Mouse (Mus musculus) hindbrain, embryonic 15.5 days (tissue): ENCODE results near the gene Klhl21. TPM values are rescaled to one million over a fixed set of nuclear protein-coding genes. Genes with fewer than 3 reads are reported as not detected.

Experiments used
- ATAC-seq: fragments of 200-750 bp; cut with Nextera tagmentation; 2 replicates; pipeline ENCODE4 v1.8.0; 2017; ENCODE audit warnings: low read depth, moderate number of reproducible peaks, moderate TSS enrichment; ENCODE audit not compliant: low FRiP score
- H3K27ac ChIP-seq: fragments of 300-500 bp; sonication (generic); replicated peaks from 2 replicates; pipeline ENCODE4 v1.5.1; 2015; ENCODE audit warnings: mild to moderate bottlenecking, inconsistent platforms
- H3K27me3 ChIP-seq: fragments of 300-500 bp; sonication (generic); 2 replicates; pipeline ENCODE4 v1.6.1; 2015; ENCODE audit warnings: control low read depth, inconsistent platforms
- H3K36me3 ChIP-seq: fragments of 300-500 bp; sonication (generic); 2 replicates; pipeline ENCODE4 v1.6.1; 2015; ENCODE audit warnings: control low read depth, inconsistent platforms
- H3K4me1 ChIP-seq: fragments of 300-500 bp; sonication (generic); replicated peaks from 2 replicates; pipeline ENCODE4 v1.6.1; 2015; ENCODE audit warnings: control low read depth, inconsistent platforms
- H3K4me2 ChIP-seq: fragments of 300-500 bp; sonication (generic); 2 replicates; pipeline ENCODE4 v1.6.1; 2015; ENCODE audit warnings: moderate library complexity, mild to moderate bottlenecking, inconsistent platforms
- H3K4me3 ChIP-seq: fragments of 300-500 bp; sonication (generic); 2 replicates; pipeline ENCODE4 v1.5.1; 2015; ENCODE audit warnings: mild to moderate bottlenecking, inconsistent platforms
- H3K9ac ChIP-seq: fragments of 300-500 bp; sonication (generic); 2 replicates; pipeline ENCODE4 v1.6.1; 2015; ENCODE audit warnings: inconsistent platforms
- H3K9me3 ChIP-seq: fragments of 300-500 bp; sonication (generic); 2 replicates; pipeline ENCODE4 v1.6.1; 2016; ENCODE audit warnings: control low read depth, inconsistent platforms
- WGBS: fragments of 180-500 bp; shearing (Covaris S2); methylation state at CpG from one replicate; pipeline ENCODE4 v1.1.7; 2015; 5-methylcytosine and 5-hydroxymethylcytosine counted together
- polyA plus RNA-seq: library from polyadenylated mRNA; unstranded; fragments of >200 nt; fragmentation: Nextera tagmentation; extraction: Ambion mirVana; gene quantifications from 2 replicates; pipeline ENCODE4 v1.2.1, GENCODE M21; 2015

Gene Klhl21
- polyA plus RNA-seq, 1 experiment from 2014 or later: 5.4 TPM

DNA sequence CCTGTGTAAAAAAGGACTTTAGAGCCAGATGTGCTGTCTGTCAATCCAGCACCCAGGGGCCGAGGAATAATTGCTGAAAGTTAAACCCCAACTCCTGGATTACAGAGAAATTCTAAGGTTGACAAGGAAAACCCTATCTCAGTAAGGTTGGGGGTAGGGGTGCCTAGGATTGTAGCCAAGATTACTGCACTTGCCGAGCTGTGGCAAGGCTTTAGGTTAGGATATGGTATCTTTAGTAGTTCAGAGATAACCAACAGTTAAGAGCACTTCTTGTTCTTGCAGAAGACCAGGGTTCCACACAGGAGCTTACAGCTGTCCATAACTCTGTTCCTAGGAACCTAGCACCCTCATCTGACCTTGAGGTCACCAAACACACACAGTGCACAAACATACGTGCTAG is 10.9 kb upstream of the Klhl21 start:
- H3K27me3 ChIP-seq: no peaks in the 10 kb centered on the region
- ATAC-seq: no peak
- H3K4me3 ChIP-seq: 0 out of 2 replicates have a peak overlapping the region, but pooled peaks have one; percentile 99
- H3K9me3 ChIP-seq: no peaks in the 10 kb centered on the region
- H3K4me2 ChIP-seq: peak overlapping the region; percentile 87
- peaks cover 25% of the 10 kb centered on the region for H3K4me1 ChIP-seq
- no peaks in the 10 kb centered on the region for H3K36me3 ChIP-seq
- 81% methylated on average over 3 of the region's 3 CpGs for WGBS
- no peak overlapping the region for H3K27ac ChIP-seq
- no peak overlapping the region for H3K9ac ChIP-seq

DNA sequence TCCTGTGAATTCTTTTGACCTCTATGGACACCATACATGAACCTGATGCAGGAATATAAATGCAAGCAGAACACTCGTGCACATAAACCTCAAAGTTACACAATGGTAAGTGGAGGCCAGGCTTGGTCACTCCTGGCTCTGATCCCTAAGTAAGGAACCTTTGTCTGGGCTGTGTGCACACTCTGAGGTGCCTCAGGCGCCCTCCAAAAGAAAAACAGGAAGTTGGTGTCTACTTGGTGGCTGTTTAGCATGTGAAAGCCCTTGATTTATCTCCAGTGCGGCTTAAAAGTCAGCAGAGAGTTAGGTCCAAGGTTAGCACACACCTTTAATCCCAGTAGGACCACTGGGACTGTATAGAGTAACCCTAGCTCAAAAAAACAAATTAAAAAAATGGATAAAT is 9.1 kb upstream of the Klhl21 start:
- H3K36me3 ChIP-seq: no peaks in the 10 kb centered on the region
- H3K27me3 ChIP-seq: no peaks in the 10 kb centered on the region
- H3K9ac ChIP-seq: no peak overlapping the region
- peaks cover 13% of the 10 kb centered on the region for H3K4me1 ChIP-seq
- no peak overlapping the region for H3K27ac ChIP-seq
- no peaks in the 10 kb centered on the region for H3K9me3 ChIP-seq
- H3K4me3 ChIP-seq: no peak overlapping the region
- no peak overlapping the region for H3K4me2 ChIP-seq
- 78% methylated on average over 3 of the region's 3 CpGs for WGBS
- no peak for ATAC-seq

DNA sequence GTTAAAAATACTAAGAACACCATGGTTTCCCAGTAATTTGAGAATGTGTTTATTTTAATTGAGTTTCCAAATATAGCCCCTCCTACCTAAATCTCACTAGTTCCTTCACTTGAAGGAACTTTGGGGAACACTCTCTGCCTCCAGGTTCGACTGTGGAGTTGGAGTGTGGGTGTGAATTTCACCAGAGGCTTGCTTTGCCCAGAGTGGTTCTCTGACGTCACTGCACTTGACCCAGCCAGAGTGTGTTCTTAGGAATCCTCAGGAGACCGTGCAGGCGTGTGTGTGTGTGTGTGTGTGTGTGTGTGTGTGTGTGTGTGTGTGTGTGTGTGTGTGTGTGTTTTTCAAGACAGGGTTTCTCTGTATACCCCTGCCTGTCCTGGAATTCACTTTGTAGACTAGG is 7.7 kb upstream of the Klhl21 start:
- Histone ChIP-seq H3K9me3 (no peaks in the 10 kb centered on the region), H3K4me3 (no peak overlapping the region), H3K4me1 (peaks cover 10% of the 10 kb centered on the region), H3K27ac (no peak overlapping the region), H3K4me2 (no peak overlapping the region), H3K27me3 (no peaks in the 10 kb centered on the region), H3K9ac (no peak overlapping the region), H3K36me3 (no peaks in the 10 kb centered on the region)
- 53% methylated on average over 4 of the region's 4 CpGs for WGBS
- no peak for ATAC-seq

GRCm38 (mm10) chr4:152001335-152001734 is 7.3 kb upstream of the Klhl21 start:
- ATAC-seq: no peak
- Histone ChIP-seq H3K36me3 (no peaks in the 10 kb centered on the region), H3K9ac (no peak overlapping the region), H3K4me2 (no peak overlapping the region), H3K4me1 (peaks cover 10% of the 10 kb centered on the region), H3K27me3 (peaks cover 2% of the 10 kb centered on the region), H3K9me3 (no peaks in the 10 kb centered on the region), H3K27ac (no peak overlapping the region), H3K4me3 (no peak overlapping the region)
- 69% methylated on average over 4 of the region's 4 CpGs for WGBS

- no peak overlapping the region for H3K4me3 ChIP-seq
- no peak overlapping the region for H3K9ac ChIP-seq
- H3K4me2 ChIP-seq: no peak overlapping the region
- peaks cover 9% of the 10 kb centered on the region for H3K27me3 ChIP-seq
- WGBS: 91% methylated on average over 3 of the region's 3 CpGs
- no peak overlapping the region for H3K27ac ChIP-seq
- no peak for ATAC-seq
- H3K9me3 ChIP-seq: no peaks in the 10 kb centered on the region
- no peaks in the 10 kb centered on the region for H3K36me3 ChIP-seq
- H3K4me1 ChIP-seq: peaks cover 10% of the 10 kb centered on the region
These were observed 6.5 kb upstream of the Klhl21 start for GRCm38 (mm10) chr4:152002063-152002462.

- Histone ChIP-seq H3K9me3 (no peaks in the 10 kb centered on the region), H3K27me3 (peaks cover 23% of the 10 kb centered on the region), H3K9ac (no peak overlapping the region), H3K36me3 (no peaks in the 10 kb centered on the region), H3K27ac (no peak overlapping the region), H3K4me2 (no peak overlapping the region), H3K4me3 (no peak overlapping the region), H3K4me1 (peaks cover 34% of the 10 kb centered on the region)
- WGBS: 78% methylated on average over 6 of the region's 6 CpGs
- no peak for ATAC-seq
These were observed 2.5 kb upstream of the Klhl21 start for GRCm38 (mm10) chr4:152006137-152006536.

DNA sequence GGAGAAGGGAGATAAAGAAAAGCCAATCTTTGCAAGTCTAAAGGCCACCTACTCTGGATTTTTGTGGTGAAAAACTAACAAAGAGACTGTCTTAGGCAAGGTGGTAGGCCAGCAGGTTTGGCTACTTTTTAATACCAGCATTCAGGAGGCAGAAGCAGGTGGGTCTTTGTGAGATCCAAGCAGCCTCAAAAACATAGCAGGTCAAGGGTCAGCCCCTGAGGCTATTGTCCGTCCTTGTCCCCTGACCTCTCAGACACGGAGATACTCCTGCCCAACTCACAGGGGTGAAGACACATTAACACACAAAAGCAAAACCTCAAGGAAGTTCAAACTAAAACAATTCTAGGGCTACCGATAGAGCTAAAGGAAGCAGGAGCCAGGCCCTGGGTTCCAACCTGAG is 1.8 kb upstream of the Klhl21 start:
- ATAC-seq: no peak
- Histone ChIP-seq H3K4me2 (no peak overlapping the region), H3K27ac (no peak overlapping the region), H3K9me3 (no peaks in the 10 kb centered on the region), H3K9ac (no peak overlapping the region), H3K27me3 (peaks cover 23% of the 10 kb centered on the region), H3K36me3 (no peaks in the 10 kb centered on the region), H3K4me3 (no peak overlapping the region), H3K4me1 (peaks cover 38% of the 10 kb centered on the region)
- 18% methylated on average over 3 of the region's 3 CpGs for WGBS

DNA sequence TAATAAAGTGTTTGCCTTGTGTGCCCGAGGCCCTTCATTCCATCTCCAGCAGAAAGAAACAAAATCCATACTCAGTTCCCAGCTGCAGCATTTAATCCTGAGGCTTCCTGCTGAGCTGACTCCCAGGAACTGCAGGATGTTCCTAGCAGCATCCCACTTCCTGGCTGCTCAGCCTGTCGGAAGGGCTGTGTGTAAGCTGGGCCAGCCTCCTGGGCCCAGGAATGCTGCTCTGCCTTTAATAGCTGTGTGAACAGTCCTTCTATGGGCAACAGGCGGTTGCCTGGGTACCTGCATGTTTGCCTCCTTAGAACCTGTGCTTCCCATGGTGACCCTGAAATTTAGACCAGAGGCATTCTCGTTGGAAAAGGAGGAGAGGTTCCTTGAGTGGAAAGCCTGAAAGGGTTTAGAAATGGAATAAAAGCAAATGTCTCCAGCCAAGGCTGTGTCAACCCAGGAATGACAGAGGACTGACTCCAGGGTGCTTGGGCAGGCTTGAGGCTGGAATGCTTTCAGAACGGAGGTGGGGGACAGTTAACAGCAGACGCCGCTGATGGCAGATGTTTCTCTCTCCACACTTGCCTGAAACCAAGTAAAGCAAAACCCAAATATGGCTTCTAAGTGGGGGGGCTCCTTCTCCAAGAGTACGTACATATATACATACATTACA is 989 bp upstream of the Klhl21 start:
- WGBS: 5% methylated on average over 8 of the region's 8 CpGs
- H3K27ac ChIP-seq: peak overlapping the region; percentile 80; the same call in 1 of the 2 replicates
- peak overlapping the region; percentile 99 for H3K4me2 ChIP-seq
- H3K9me3 ChIP-seq: no peaks in the 10 kb centered on the region
- no peak for ATAC-seq
- no peaks in the 10 kb centered on the region for H3K36me3 ChIP-seq
- peaks cover 23% of the 10 kb centered on the region for H3K27me3 ChIP-seq
- peaks cover 38% of the 10 kb centered on the region for H3K4me1 ChIP-seq
- H3K9ac ChIP-seq: peak overlapping the region; percentile 44
- H3K4me3 ChIP-seq: peak overlapping the region; percentile 69

DNA sequence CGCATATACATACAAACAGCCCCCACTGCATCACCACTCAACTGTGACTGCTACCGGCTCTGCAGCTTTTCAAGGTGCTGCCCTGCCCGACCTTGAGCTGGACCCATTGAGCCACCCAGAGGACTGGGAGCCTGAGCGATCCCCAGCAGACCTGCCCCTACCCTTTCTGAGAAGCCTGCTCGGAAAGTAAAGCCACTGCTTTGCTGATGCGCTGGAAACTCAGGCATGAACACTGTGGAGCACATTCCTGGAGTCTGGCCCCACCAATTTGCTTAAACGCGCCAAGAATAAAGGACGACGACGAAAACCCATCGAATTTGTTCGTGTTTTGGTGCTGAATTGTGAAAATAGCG is 479 bp upstream of the Klhl21 start:
- under 1% methylated on average over 14 of the region's 14 CpGs for WGBS
- Histone ChIP-seq H3K27me3 (peaks cover 23% of the 10 kb centered on the region), H3K4me2 (peak overlapping the region; percentile 99), H3K27ac (peak overlapping the region; percentile 80), H3K9ac (peak overlapping the region; percentile 44), H3K4me3 (peak overlapping the region; percentile 69), H3K4me1 (peaks cover 38% of the 10 kb centered on the region), H3K9me3 (no peaks in the 10 kb centered on the region), H3K36me3 (no peaks in the 10 kb centered on the region)
- ATAC-seq: 0 out of 2 replicates have a peak, but pooled peaks have one; percentile 17

DNA sequence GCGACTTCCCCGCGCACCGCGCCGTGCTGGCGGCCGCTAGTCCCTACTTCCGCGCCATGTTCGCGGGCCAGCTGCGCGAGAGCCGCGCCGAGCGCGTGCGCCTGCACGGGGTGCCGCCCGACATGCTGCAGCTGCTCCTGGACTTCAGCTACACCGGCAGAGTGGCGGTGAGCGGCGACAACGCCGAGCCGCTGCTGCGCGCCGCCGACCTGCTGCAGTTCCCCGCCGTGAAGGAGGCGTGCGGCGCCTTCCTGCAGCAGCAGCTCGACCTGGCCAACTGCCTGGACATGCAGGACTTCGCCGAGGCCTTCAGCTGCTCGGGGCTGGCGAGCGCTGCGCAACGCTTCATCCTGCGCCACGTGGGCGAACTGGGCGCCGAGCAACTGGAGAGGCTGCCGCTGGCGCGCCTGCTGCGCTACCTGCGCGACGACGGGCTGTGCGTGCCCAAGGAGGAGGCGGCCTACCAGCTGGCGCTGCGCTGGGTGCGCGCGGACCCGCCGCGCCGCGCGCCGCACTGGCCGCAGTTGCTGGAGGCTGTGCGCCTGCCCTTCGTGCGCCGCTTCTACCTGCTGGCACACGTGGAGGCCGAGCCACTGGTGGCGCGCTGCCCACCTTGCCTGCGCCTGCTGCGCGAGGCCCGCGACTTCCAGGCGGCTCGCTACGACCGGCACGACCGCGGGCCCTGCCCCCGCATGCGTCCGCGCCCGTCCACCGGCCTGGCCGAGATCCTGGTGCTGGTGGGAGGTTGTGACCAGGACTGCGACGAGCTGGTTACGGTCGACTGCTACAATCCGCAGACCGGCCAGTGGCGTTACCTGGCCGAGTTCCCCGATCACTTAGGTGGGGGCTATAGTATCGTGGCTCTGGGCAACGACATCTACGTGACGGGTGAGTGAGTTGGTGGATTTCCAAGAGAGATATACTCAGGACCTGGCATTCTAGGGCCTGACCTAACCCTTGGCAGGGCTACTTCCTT is 761 bp downstream of the Klhl21 start:
- Histone ChIP-seq H3K4me3 (peak overlapping the region; percentile 69), H3K36me3 (0 out of 2 replicates have a peak, but pooled peaks cover 3% of the 10 kb centered on the region), H3K27ac (peak overlapping the region; percentile 80), H3K9me3 (no peaks in the 10 kb centered on the region), H3K4me2 (peak overlapping the region; percentile 99), H3K9ac (peak overlapping the region; percentile 59), H3K4me1 (peaks cover 38% of the 10 kb centered on the region), H3K27me3 (peaks cover 23% of the 10 kb centered on the region)
- peak; percentile 78 for ATAC-seq
- under 1% methylated on average over 106 of the region's 115 CpGs for WGBS

DNA sequence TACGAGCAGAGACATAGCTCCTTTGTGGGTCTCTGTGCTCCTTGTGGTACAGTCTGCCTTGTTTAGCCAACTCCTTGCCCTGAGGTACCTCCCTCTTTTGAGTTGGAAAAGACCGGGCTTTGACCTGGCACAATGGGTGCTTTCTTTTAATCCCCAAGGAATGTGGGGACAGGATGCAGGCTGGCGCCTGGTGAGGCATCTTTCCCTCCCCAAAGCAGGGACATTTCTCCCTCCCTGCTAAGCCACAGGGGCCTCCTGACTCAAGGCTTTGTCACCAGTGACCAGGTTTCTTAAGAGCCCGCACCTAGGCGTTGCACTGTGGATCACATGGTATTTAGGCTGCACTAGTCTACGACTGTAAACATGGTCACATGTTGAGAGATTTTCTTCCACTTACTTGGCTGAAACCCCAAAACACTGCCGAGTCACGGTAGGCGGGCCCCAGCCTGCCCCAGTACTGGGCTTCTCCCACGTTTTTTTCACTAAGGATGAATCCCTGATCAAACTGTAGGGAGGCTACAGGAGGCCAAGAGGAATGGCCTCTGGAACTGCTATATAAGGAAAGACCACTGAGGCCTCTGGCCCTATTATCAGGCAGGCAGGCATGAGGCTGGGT is 1.6 kb downstream of the Klhl21 start:
- Histone ChIP-seq H3K9me3 (no peaks in the 10 kb centered on the region), H3K27ac (no peak overlapping the region), H3K27me3 (peaks cover 23% of the 10 kb centered on the region), H3K4me2 (peak overlapping the region; percentile 99), H3K4me3 (peak overlapping the region; percentile 69), H3K4me1 (peaks cover 38% of the 10 kb centered on the region), H3K9ac (peak overlapping the region; percentile 59), H3K36me3 (0 out of 2 replicates have a peak, but pooled peaks cover 9% of the 10 kb centered on the region)
- no peak; the same call in 1 of the 2 replicates for ATAC-seq
- WGBS: 4% methylated on average over 10 of the region's 10 CpGs
